Mouse (Mus musculus): Measurements from ENCODE around the gene Bptf. TPM values are rescaled to one million over a fixed set of nuclear protein-coding genes. Genes with fewer than 3 reads are reported as not detected.
"Not testable (repeated sequence)": the region's sequence is repeated elsewhere in the genome, so short reads cannot be mapped to it uniquely, and the experiment has no call there.

The Bptf gene
- total and polyA plus RNA-seq, 3 experiments, result 22.1 to 63.9 (median 28.0) TPM

DNA sequence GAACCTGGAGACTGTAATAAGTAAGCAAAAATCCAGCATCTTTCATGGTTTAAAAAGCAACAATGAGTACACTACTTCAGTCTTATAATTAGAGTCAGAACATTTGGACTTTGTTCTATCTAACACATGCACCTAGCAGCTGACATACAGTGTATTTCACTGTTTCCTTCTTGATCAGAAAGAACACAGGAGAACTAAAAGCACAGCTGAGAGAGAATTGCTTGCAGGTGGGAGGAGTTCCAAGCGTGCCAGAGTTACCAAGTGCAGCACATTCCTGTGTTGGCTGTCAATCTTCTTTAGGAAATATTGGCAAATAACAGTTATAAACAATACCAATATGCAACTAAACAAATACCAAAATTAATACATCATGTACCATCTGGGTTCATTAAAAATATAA lies 71.0 kb downstream of the Bptf start:
- no peaks in the 10 kb centered on the region for H3K4me1 ChIP-seq (ENCODE audit: control insufficient read depth in 1 of 2, insufficient read depth in 2 of 2)
- H3K36me3 ChIP-seq (replicated peaks in 1 of 2; ENCODE audit: control insufficient read depth in 1 of 2, insufficient read depth in 1 of 2, low read length in 1 of 2), result peaks cover 73 to 96% of the 10 kb centered on the region in 2 experiments
- TF ChIP-seq ETS1 (conservative IDR thresholded peaks at IDR 0.05; ENCODE audit: low read depth, low read length) (no peak), ZKSCAN1 (IDR thresholded peaks at IDR 0.05; ENCODE audit: borderline replicate concordance, low read depth, low read length) (no peak), HCFC1 (IDR thresholded peaks at IDR 0.05; ENCODE audit: low read depth, low read length) (no peak)
- no peaks in the 10 kb centered on the region for H3K9me3 ChIP-seq (replicated peaks; ENCODE audit: low read length)
- H3K27ac ChIP-seq (ENCODE audit: insufficient read depth, low read depth), result no peak overlapping the region
- in situ Hi-C loops (cut with MboI; ENCODE audit: low pct_ligation_motif_present, low pct_unique_long_range_greater_than_20kb, low sequenced_read_pairs) (no loop called here), dilution Hi-C loops (cut with MboI; ENCODE audit: extremely low pct_ligation_motif_present, extremely low pct_unique_long_range_greater_than_20kb, low sequenced_read_pairs) (no loop called here)
- DNase-seq (ENCODE audit: extremely low read depth), result no peak
- H3K79me2 ChIP-seq (replicated peaks; ENCODE audit: control insufficient read depth, extremely low read depth, insufficient read depth, poor library complexity, severe bottlenecking), result no peaks in the 10 kb centered on the region
- no peak overlapping the region for H3K9ac ChIP-seq (ENCODE audit: insufficient read depth, low read depth)
- H3K4me2 ChIP-seq (ENCODE audit: insufficient read depth, low read depth, poor library complexity, severe bottlenecking), result no peak overlapping the region
- no peak overlapping the region for H3K4me3 ChIP-seq (replicated peaks in 1 of 3; ENCODE audit: low read depth in 2 of 3, low read length in 2 of 3, poor library complexity in 1 of 3)
- no peaks in the 10 kb centered on the region for H3K27me3 ChIP-seq (replicated peaks)

- in situ Hi-C loops (cut with MboI; ENCODE audit: low pct_ligation_motif_present, low pct_unique_long_range_greater_than_20kb, low sequenced_read_pairs); DNase-seq (ENCODE audit: extremely low read depth); H3K4me3 ChIP-seq (replicated peaks in 1 of 3; ENCODE audit: low read depth in 2 of 3, low read length in 2 of 3, poor library complexity in 1 of 3); H3K27ac ChIP-seq (ENCODE audit: insufficient read depth, low read depth); H3K79me2 ChIP-seq (replicated peaks; ENCODE audit: control insufficient read depth, extremely low read depth, insufficient read depth, poor library complexity, severe bottlenecking); H3K9me3 ChIP-seq (replicated peaks; ENCODE audit: low read length); H3K27me3 ChIP-seq (replicated peaks); H3K4me1 ChIP-seq (ENCODE audit: control insufficient read depth in 1 of 2, insufficient read depth in 2 of 2); dilution Hi-C loops (cut with MboI; ENCODE audit: extremely low pct_ligation_motif_present, extremely low pct_unique_long_range_greater_than_20kb, low sequenced_read_pairs); H3K9ac ChIP-seq (ENCODE audit: insufficient read depth, low read depth); H3K4me2 ChIP-seq (ENCODE audit: insufficient read depth, low read depth, poor library complexity, severe bottlenecking): not testable (repeated sequence)
- H3K36me3 ChIP-seq (replicated peaks in 1 of 2; ENCODE audit: control insufficient read depth in 1 of 2, insufficient read depth in 1 of 2, low read length in 1 of 2), result peaks cover 74 to 96% of the 10 kb centered on the region in 2 experiments
Observed at GRCm38 (mm10) chr11:107059634-107060033, 72.3 kb downstream of the Bptf start.

GRCm38 (mm10) chr11:107057391-107057790 lies 74.5 kb downstream of the Bptf start:
- Histone ChIP-seq H3K27ac (ENCODE audit: insufficient read depth, low read depth) (no peak overlapping the region), H3K4me2 (ENCODE audit: insufficient read depth, low read depth, poor library complexity, severe bottlenecking) (no peak overlapping the region), H3K36me3 (replicated peaks in 1 of 2; ENCODE audit: control insufficient read depth in 1 of 2, insufficient read depth in 1 of 2, low read length in 1 of 2) (peaks cover 87 to 98% of the 10 kb centered on the region in 2 experiments), H3K79me2 (replicated peaks; ENCODE audit: control insufficient read depth, extremely low read depth, insufficient read depth, poor library complexity, severe bottlenecking) (no peaks in the 10 kb centered on the region), H3K9me3 (replicated peaks; ENCODE audit: low read length) (no peaks in the 10 kb centered on the region), H3K4me1 (ENCODE audit: control insufficient read depth in 1 of 2, insufficient read depth in 2 of 2) (no peaks in the 10 kb centered on the region), H3K27me3 (replicated peaks) (no peaks in the 10 kb centered on the region), H3K4me3 (replicated peaks in 1 of 3; ENCODE audit: low read depth in 2 of 3, low read length in 2 of 3, poor library complexity in 1 of 3) (no peak overlapping the region), H3K9ac (ENCODE audit: insufficient read depth, low read depth) (no peak overlapping the region)
- in situ Hi-C loops (cut with MboI; ENCODE audit: low pct_ligation_motif_present, low pct_unique_long_range_greater_than_20kb, low sequenced_read_pairs) (no loop called here), dilution Hi-C loops (cut with MboI; ENCODE audit: extremely low pct_ligation_motif_present, extremely low pct_unique_long_range_greater_than_20kb, low sequenced_read_pairs) (no loop called here)
- no peak for DNase-seq (ENCODE audit: extremely low read depth)
- TF ChIP-seq RCOR1 (conservative IDR thresholded peaks at IDR 0.05; ENCODE audit: low read depth, low read length), result no peak
- no peak for TF ChIP-seq CTCF (conservative IDR thresholded peaks at IDR 0.05 in 1 of 2, IDR thresholded peaks at IDR 0.05 in 1 of 2; ENCODE audit: low read depth in 2 of 2, low read length in 2 of 2)

GRCm38 (mm10) chr11:107054870-107055269 lies 77.1 kb downstream of the Bptf start:
- no peak overlapping the region for H3K27ac ChIP-seq (ENCODE audit: insufficient read depth, low read depth)
- H3K4me1 ChIP-seq (ENCODE audit: control insufficient read depth in 1 of 2, insufficient read depth in 2 of 2), result no peaks in the 10 kb centered on the region
- no peak overlapping the region for H3K9ac ChIP-seq (ENCODE audit: insufficient read depth, low read depth)
- H3K36me3 ChIP-seq (replicated peaks in 1 of 2; ENCODE audit: control insufficient read depth in 1 of 2, insufficient read depth in 1 of 2, low read length in 1 of 2), result peaks cover 77 to 88% of the 10 kb centered on the region in 2 experiments
- dilution Hi-C loops (cut with MboI; ENCODE audit: extremely low pct_ligation_motif_present, extremely low pct_unique_long_range_greater_than_20kb, low sequenced_read_pairs) (no loop called here), in situ Hi-C loops (cut with MboI; ENCODE audit: low pct_ligation_motif_present, low pct_unique_long_range_greater_than_20kb, low sequenced_read_pairs) (no loop called here)
- H3K9me3 ChIP-seq (replicated peaks; ENCODE audit: low read length), result no peaks in the 10 kb centered on the region
- no peak overlapping the region for H3K4me2 ChIP-seq (ENCODE audit: insufficient read depth, low read depth, poor library complexity, severe bottlenecking)
- DNase-seq (ENCODE audit: extremely low read depth), result no peak
- no peaks in the 10 kb centered on the region for H3K79me2 ChIP-seq (replicated peaks; ENCODE audit: control insufficient read depth, extremely low read depth, insufficient read depth, poor library complexity, severe bottlenecking)
- TF ChIP-seq ZMIZ1 (IDR thresholded peaks at IDR 0.05; ENCODE audit: low read depth, low read length) (no peak), CHD1 (IDR thresholded peaks at IDR 0.05; ENCODE audit: low read depth, low read length) (no peak), NRF1 (IDR thresholded peaks at IDR 0.05; ENCODE audit: low read depth, low read length) (no peak), TBP (conservative IDR thresholded peaks at IDR 0.05; ENCODE audit: low read depth, low read length) (no peak), CTCF (conservative IDR thresholded peaks at IDR 0.05 in 1 of 2, IDR thresholded peaks at IDR 0.05 in 1 of 2; ENCODE audit: low read depth in 2 of 2, low read length in 2 of 2) (no peak), TCF12 (IDR thresholded peaks at IDR 0.05; ENCODE audit: low read depth, low read length) (no peak), ZC3H11A (IDR thresholded peaks at IDR 0.05; ENCODE audit: low read depth, low read length) (no peak)
- no peak overlapping the region for H3K4me3 ChIP-seq (replicated peaks in 1 of 3; ENCODE audit: low read depth in 2 of 3, low read length in 2 of 3, poor library complexity in 1 of 3)
- no peaks in the 10 kb centered on the region for H3K27me3 ChIP-seq (replicated peaks)

All from CH12.LX (cell line).